Mouse (Mus musculus) retina, embryonic 14.5 days (tissue): Measurements from ENCODE around the gene Cwc27.

ENCODE experiments used
- DNase-seq: peaks from one replicate; pipeline ENCODE4 v3.0.0-alpha.2; 2015; ENCODE audit warnings: low spot score

Gene Cwc27

GRCm38 (mm10) chr13:104645778-104646425 lies 171.0 kb downstream of the Cwc27 start:
- no peak for DNase-seq

GRCm38 (mm10) chr13:104644185-104644584 lies 172.8 kb downstream of the Cwc27 start:
- no peak for DNase-seq

GRCm38 (mm10) chr13:104640694-104641454 lies 176.1 kb downstream of the Cwc27 start:
- DNase-seq, result no peak

GRCm38 (mm10) chr13:104638988-104639387 lies 178.0 kb downstream of the Cwc27 start:
- no peak for DNase-seq

- no peak for DNase-seq
Observed at GRCm38 (mm10) chr13:104635965-104636462, 180.9 kb downstream of the Cwc27 start.

- no peak for DNase-seq
Observed at GRCm38 (mm10) chr13:104634708-104635107, 182.2 kb downstream of the Cwc27 start.

GRCm38 (mm10) chr13:104632427-104633167 lies 184.3 kb downstream of the Cwc27 start:
- DNase-seq, result no peak

- no peak for DNase-seq
Observed at GRCm38 (mm10) chr13:104631621-104632205, 185.2 kb downstream of the Cwc27 start.

GRCm38 (mm10) chr13:104630808-104631207 lies 186.1 kb downstream of the Cwc27 start:
- no peak for DNase-seq

- DNase-seq, result no peak
Observed at GRCm38 (mm10) chr13:104629621-104630020, 187.3 kb downstream of the Cwc27 start.

- DNase-seq, result no peak
Observed at GRCm38 (mm10) chr13:104628019-104628418, 188.9 kb downstream of the Cwc27 start.

- no peak for DNase-seq
Observed at GRCm38 (mm10) chr13:104627169-104627909, 189.6 kb downstream of the Cwc27 start.

GRCm38 (mm10) chr13:104623130-104623891 lies 193.6 kb downstream of the Cwc27 start:
- DNase-seq, result no peak

- DNase-seq, result no peak
Observed at GRCm38 (mm10) chr13:104622102-104622743, 194.7 kb downstream of the Cwc27 start.

- DNase-seq, result no peak
Observed at GRCm38 (mm10) chr13:104620423-104620822, 196.5 kb downstream of the Cwc27 start.

GRCm38 (mm10) chr13:104619503-104620288 lies 197.2 kb downstream of the Cwc27 start:
- DNase-seq, result no peak

- DNase-seq, result no peak
Observed at GRCm38 (mm10) chr13:104617201-104617600, 199.7 kb downstream of the Cwc27 start.

- peak; percentile 56 for DNase-seq
Observed at GRCm38 (mm10) chr13:104615999-104616810, 200.7 kb downstream of the Cwc27 start.

GRCm38 (mm10) chr13:104615111-104615510 lies 201.8 kb downstream of the Cwc27 start:
- no peak for DNase-seq
